Mouse (Mus musculus) spleen, postnatal 14 days (tissue): ENCODE results near the gene Cnr2.

Experiments used
- DNase-seq, 2 experiments: peaks; one replicate each; pipeline ENCODE4 v3.0.0; 2021 to 2022; ENCODE audit warnings: low spot score in 2 of 2

The Cnr2 gene

GRCm38 (mm10) chr4:135962946-135963345, 67.8 kb downstream of the Cnr2 start:
- no peak for DNase-seq

DNA sequence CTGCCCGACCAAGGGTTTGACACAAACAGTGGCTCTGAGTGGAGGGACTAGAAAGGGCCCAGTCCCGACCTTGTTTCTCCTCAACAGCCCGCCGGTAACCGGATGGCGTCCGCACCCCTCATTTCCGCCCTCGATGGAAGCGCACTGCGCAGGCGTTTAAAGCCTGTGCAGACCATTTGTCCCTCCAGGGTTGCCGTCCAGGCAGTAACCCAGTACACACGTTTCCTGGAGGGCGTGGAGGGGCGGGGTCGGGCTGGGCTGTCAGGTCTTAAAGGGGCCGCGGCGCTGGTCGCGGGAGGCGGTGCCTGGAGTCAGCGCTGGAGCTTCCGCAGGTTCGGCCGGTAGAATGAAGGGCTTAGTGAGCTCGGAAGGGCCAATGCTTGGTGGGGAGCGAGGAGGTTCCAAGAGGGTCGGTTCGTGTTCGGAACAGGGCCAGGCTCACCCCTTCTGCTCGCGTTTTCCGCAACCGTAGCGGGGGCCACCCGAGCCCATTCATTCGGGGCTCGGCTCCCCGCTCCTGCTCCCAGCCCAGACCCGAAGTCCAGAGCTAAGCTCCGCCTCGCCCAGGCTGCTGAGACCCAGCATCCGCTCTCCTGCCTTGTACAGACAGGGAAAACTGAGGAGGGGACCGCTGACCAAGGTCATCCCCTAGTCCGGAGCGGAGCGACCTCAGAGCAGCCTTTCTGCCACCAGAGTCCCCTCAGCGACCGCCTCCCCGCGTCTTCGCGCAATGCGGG, 68.4 kb downstream of the Cnr2 start, which contains the start of gene Gale:
TSS of gene Gale (plus strand) at position 271 of the 737 bp plus-strand sequence.
- DNase-seq = peak; percentile 86 to 88

DNA sequence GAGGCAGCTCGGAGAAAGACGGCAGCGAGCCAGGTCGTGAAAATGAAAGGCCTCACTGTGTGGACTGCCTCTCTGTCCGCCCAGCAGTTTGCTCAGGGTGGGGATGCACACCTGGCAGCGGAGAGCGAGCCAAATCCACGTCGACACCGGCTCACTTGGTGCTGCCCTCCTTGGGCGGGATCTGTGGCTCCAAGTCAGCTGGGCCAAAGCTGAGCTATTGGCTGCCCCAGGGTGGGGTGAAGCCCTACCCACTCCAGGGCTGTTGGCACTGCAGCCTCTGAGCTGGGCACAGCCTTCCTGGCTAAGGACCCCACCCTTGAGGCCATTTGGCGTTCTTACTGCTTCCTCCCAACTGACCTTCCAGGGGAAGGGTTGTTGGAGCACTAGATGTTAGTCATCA, 69.2 kb downstream of the Cnr2 start:
- peak in 1 of 2 experiments; percentile 41 for DNase-seq

- DNase-seq = no peak
Observed at GRCm38 (mm10) chr4:135965113-135965512, 69.9 kb downstream of the Cnr2 start.

DNA sequence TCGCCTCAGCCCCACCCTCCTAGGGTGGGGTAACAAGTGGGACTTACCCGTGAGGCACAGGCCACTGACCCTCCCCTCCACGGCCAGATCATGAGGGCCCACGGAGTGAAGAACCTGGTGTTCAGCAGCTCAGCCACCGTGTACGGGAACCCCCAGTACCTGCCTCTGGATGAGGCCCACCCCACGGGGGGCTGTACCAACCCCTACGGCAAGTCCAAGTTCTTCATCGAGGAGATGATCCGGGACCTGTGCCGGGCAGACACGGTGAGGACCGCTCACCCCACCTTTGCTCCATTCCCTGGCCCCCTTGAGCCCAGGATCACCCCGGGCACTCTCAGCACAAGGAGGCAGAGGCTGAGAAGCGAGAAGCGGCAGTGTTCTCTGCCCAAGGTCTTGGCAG, 71.1 kb downstream of the Cnr2 start:
- no peak for DNase-seq

- no peak for DNase-seq
Observed at GRCm38 (mm10) chr4:135967086-135967760, 72.0 kb downstream of the Cnr2 start.

- no peak for DNase-seq
Observed at GRCm38 (mm10) chr4:135968271-135968869, 73.2 kb downstream of the Cnr2 start.

DNA sequence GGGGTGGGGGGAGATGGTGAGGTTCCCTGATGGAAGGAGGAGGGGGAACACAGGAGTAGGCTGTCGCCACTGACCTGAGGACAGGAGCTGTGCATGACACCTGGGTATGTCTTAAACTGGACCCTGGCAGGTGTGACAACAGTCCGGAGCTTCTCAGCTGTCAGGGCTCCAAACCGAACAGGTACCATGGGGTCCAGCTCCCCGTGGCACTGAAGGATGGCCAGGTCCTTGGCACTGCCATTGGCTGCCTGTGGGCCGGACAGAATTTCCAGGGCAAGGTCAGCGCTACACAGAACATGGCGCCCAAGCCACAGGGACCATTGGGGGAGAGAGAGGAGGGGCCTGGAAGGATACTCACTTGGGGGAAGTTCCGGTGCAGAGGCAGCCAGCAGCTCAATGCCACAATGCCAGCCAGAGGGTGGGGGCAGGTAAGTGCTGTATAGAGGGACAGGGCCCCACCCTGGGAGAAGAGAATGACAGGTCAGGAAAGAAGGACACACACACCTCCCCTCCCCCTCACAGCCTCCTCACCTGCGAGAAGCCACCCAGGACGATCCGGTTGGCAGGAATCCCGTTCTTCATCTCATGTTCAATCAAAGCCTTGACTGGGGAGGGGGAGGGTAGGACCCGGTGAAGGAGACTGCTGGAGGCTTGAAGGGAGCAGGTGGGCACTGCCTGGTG, 74.0 kb downstream of the Cnr2 start:
- no peak for DNase-seq
